Mouse (Mus musculus): ENCODE measurements around the gene Crybb3.

Crybb3 gene

GRCm38 (mm10) chr5:113102455-113102854 is 21.1 kb upstream of the Crybb3 start:
- no peak for DNase-seq

DNA sequence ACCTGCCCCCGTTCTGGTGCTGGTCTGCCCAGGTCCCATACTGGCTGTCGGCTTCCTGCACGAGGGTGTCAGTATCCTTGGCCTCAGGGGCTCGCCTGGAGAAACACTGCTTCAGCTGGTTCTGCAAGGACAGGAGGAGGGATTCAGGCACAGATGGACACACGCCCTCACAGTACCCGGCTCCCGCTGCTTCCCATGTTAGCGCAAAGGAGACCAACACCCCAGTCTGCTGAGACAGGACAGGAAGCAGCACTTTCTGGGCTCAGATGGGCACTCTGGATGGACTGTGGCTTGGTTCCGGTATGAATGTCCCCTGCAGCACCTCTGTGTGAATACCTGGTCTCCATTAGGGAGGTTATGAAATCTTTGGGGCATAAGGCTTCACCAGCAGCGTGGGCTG is 20.1 kb upstream of the Crybb3 start:
- no peak for DNase-seq

DNA sequence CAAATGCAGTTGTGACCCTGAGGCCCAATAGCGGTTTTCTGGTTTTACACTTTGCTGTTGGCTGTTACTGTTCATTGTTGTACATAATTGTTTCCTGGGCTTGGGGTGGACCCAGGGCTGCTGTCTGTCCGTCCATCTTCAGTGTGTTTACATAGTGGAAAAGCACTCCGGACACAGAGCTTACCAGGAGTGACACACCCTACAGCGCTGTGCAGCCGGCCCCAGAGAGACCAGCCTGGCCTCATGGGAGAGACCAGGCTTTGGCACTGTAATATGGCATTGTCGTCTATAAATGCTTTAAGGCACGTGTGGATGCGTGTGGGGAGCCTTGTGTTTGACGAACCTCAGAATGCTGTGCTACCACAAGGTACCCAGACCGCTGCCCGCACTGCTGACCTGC is 19.0 kb upstream of the Crybb3 start:
- DNase-seq, result no peak

DNA sequence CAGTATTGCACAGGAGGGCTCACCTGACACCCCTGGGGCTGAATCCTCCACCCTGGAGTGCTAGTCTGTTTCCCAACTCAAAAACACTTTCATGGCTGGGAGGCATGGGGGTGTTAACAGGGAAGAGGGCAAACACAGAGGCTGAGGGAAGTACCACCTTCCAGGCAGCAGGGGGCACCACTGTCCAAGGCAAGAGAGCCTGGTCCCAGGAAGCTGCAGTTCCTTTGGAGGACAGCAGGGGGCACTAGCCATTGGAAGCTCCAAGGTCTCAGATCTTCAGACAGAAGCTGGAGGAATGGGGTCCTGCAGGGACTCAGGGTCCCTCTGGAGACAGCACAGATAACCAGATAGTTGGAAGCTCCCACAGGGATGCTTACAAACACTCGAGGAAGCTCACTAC is 18.2 kb upstream of the Crybb3 start:
- peak; percentile 88 for DNase-seq

DNA sequence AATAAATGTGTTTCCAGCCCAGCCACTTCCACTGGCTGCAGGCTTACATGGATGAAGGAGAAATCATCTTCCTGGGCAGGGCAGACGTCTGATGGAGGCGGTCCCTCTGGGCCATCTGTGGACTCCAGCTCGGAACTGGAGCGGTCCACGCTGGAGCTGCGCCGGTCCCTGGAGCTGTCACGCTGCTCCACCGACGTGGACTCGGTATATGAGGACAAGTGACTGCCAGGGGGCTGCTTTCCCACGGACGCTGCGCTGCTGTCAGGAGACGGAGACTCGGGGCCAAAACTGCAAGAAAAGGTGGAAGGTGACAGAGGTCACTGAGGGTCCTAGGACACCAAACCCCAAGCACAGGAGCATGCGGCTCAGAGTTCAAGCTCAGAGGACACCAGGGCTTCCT is 16.2 kb upstream of the Crybb3 start:
- no peak for DNase-seq

GRCm38 (mm10) chr5:113095456-113095855 is 14.1 kb upstream of the Crybb3 start:
- no peak for DNase-seq

DNA sequence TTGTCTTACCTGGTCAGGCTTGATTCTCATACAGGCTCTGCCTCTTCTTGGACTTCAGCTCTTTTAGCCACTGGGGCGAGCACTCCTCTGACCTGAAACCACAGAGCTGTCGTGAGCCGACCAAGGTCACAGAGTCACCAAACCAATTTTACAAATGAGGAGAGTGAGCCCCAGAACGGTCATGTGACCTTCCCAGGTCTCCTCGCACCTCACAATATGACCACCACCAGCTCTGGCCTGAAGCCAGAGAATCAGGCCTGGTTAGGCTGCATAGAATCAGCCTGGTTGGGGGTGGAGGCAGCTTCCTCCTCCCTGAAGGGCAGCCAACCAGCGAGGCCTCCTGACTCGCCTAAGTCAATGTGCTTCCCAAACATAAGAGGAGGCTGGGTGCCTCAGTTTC is 11.0 kb upstream of the Crybb3 start:
- DNase-seq, result no peak

GRCm38 (mm10) chr5:113091162-113091561 is 9.8 kb upstream of the Crybb3 start:
- no peak for DNase-seq

DNA sequence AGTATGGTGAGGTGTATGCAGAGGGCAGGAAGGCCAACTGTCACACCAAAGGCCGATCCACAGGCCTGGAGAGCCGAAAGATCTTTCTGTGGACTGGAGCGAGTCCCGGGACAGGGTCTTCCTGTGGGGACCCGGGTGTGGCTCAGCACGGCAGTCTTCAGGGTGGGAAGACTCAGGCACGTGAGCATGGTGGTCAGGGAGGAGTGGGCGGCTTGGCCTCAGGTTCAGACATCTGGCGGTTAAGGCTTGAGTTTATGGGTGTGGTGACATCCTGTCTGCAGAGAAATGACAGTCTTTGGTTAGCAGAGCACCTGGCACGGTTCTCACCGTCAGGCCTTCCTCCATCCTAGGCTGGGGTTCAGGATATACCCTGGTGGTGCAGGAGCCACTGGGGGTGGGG is 9.4 kb upstream of the Crybb3 start:
- DNase-seq, result no peak

DNA sequence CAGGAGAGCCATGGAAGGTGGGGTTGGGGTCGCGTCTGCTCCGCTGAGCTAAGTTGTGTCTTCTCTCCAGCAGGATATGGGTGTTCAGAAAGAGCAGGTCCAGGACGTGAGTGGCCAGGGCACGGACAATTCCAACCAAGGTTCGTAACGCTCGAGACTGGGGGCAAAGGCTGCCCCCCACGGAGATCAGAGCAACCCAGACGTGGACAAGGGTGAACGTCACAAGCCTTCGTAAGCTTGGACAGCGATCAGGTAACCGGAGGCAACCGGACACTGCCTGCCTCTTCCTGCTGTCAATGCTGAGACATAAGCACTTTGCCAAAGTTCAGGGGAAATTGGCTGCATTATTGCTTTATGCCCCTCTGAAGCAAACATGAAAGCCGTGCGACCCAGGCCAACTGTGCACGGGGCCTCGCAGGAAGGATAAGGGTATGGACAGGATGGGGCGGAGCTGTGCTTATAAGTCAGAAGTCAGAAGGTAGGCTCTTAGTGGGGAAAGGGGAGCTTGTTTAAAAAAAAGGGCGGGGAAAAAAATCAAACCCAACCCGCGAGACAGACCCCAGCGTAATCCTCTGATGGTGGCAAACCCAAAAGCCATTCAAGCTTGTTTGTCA is 8.8 kb upstream of the Crybb3 start:
- DNase-seq, result no peak

DNA sequence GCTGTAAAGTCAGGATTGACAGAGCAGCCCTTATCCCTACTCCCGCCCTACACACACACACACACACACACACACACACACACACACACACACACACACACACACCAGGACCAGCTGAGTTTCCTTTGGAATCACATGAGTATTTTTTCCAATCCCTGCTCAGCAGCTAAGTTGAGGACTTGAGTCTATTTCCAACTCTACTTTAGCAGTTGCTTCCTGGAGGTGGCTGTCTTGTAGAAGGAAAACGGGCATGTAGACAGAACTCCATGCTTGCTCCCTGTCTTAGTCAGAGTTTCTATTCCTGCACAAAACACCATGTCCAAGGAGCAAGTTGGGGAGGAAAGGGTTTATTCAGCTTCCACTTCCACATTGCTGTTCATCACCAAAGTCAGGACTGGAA is 6.1 kb upstream of the Crybb3 start:
- no peak for DNase-seq

DNA sequence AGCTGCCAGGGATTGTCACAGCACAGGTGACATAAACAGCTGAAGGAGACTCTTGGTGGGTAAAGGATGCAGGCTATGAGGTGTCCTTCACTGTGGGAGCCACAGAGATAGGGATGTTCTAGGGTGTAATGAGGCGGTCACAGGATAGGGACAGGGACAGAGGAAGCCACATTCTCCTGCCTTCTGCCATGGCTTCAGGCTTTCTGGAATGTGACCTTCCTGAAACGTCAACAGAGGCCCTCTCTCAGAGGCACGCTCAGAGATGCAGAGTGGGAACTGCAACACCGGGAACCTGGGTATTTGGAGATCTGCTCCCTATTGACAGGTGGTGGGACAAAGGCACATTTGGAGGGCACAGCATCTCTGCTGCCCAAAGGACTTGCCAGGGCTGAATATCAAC is 5.6 kb upstream of the Crybb3 start:
- DNase-seq, result no peak

DNA sequence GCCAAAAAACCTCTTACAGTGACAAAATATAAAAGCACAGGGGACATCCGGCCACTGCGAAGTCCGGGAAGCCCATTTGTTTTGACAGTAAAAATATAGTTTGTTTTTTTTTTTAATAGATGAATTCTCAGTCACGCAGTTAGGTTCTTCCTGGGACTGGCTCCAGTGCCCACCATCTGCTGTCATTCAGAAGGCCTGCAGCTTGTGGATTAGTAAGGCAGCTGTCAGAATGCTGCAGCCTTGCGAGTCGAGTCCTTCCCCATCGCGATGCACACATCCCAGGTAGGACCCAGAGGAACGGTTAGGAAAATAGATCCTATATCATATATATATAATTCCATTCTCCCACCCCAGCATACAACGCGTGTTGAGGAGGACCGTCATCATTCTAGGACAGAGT is 5.1 kb upstream of the Crybb3 start:
- DNase-seq, result no peak

GRCm38 (mm10) chr5:113085931-113086330 is 4.5 kb upstream of the Crybb3 start:
- DNase-seq, result no peak

DNA sequence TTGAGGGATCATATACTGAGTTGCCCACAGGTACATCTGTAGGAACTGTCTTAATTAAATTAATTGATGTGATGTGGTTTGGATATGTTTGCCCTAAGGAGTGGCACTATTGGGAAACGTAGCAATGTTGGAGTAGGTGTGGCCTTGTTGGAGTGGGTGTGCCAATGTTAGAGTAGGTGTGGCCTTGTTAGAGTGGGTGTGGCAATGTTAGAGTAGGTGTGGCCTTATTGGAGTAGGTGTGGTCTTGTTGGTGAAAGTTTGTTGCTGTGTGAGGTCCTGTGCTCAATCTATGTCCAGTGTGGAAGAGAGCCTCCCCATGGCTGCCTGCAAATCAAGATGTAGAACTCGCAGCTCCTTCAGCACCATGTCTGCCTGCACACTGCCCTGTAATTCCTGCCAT is 2.9 kb upstream of the Crybb3 start:
- DNase-seq, result no peak

- no peak for DNase-seq
These were observed 1.2 kb upstream of the Crybb3 start for GRCm38 (mm10) chr5:113082356-113083168.

DNA sequence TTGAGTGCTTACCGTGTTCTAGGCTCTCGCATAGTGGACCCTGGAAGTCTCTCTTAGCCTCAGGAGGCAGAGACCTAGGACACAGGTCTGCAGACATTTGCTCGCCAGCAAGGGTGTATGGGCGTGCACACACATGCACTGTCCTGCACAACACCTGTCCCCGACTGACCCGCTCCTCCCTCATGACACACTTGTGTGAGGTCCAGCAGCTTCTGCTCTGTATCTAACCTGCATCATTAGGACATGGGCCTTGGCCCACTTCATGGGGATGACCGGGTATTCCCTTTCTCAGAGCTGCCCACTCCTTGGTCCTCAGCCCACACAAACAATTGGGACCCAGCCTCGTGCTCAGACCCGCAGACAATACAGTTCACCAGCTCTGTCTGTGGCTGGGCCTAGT is 364 bp downstream of the Crybb3 start:
- DNase-seq, result no peak

GRCm38 (mm10) chr5:113079783-113080182 is 1.6 kb downstream of the Crybb3 start:
- DNase-seq, result peak; percentile 38

GRCm38 (mm10) chr5:113078686-113079085 is 2.7 kb downstream of the Crybb3 start:
- peak; percentile 25 for DNase-seq

- DNase-seq, result no peak
These were observed 11.4 kb downstream of the Crybb3 start, which contains the start of gene Crybb2 for GRCm38 (mm10) chr5:113070017-113070416. Gene Crybb2, minus strand, starts transcription at chr5:113070117.

DNA sequence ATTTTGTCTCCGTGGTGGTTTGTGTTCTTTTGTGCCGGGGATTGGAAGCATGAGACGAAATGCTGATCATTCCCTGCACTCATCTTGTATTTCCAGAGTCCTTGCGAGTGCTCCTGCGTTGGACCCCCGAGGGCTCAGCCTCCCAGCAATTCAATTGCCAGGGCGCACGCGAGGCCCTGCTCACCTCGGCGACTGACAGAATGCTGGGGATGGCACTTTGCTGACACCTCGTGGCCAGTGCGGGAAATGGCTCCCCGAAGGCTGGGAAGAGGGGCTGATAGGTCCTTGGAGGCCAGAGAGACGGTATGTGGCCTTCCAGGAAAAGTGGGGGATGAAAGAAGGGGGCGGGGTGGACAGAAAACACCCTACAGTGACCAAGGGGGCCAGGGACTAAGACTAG is 27.1 kb downstream of the Crybb3 start:
- DNase-seq, result peak; percentile 62

- no peak for DNase-seq
These were observed 30.7 kb downstream of the Crybb3 start for GRCm38 (mm10) chr5:113050581-113051185.

DNA sequence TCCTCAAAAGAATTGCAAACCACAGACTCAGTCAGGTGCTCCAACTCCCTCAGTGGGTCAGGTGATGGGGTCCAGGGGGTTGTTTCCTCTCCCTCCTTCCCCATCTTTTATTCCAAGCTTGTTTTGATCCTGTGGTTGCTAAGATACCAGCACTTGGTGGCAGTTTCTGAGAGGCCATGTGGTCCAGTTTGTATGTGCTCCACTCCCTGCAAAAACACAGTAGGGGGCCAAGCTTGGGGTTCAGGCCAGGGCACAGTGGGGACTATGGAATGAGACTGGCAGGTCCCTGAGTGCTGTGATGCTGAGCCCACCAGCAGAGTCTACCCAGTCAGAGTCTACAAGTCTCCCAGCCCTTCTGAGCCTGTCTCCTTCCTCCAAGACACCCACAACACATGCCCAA is 31.5 kb downstream of the Crybb3 start:
- no peak for DNase-seq

Measured in liver (tissue).